Mouse (Mus musculus) ES-Bruce4 (cell line): Measurements from ENCODE around the gene Zfr2.

Experiments used
- CTCF ChIP-seq: IDR thresholded peaks from one replicate; pipeline ENCODE4 v1.8.1; 2011; ENCODE audit warnings: low read depth, low read length
- EP300 ChIP-seq: IDR thresholded peaks from 2 replicates; pipeline ENCODE4 v1.6.1; 2011; ENCODE audit warnings: low read depth, low read length; ENCODE audit not compliant: insufficient read depth

DNA sequence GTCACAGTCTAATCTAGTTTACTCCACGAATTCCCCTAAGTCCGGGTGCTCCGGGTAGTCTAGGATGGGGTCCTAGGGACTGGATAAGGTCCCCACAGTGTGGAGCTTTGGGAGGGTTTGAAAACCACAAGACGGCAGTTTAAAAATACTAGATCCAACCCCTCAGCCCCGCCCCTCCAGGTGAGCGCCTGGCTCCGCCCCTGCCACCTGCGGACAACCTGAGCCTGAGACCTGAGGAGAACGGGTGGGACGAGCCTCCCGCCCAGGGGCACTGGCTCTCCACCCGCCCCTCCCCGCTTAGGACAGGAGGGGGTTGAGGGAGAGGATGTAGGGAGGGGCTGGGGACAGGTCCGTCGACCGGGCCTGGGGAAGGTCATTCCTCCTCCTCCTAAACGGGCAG is 51.8 kb downstream of the Zfr2 start:
- no peak for TF ChIP-seq EP300
- no peak for TF ChIP-seq CTCF
